ENCODE assay signal across 31 mouse cellular contexts in genomic region chr2:143983482-143983881, GRCm38 (mm10). TPM values are rescaled to one million over a fixed set of nuclear protein-coding genes. Genes with fewer than 3 reads are reported as not detected.
DNase-seq lines count a peak whose midpoint lies in the region; TF ChIP-seq lines count a peak whose summit lies in the region.
"Had no signal": no experiment of that assay in that cellular context is flagged by ENCODE, and none has a peak within 500 bp of the region (broad histone marks: within the 10 kb centered on the region; RNA-seq: fewer than 3 reads in every experiment).

No protein-coding gene starts in this region.

- WGBS in heart, adult 2 months = 46% methylated on average over 2 of the region's 2 CpGs

- no peaks in the 10 kb centered on the region for H3K27me3 ChIP-seq in heart, adult 2 months (ENCODE audit: control insufficient read depth, insufficient read depth, low read length)
- H3K27me3 ChIP-seq: embryonic facial prominence, embryonic 13.5 days; heart, embryonic 13.5 days; limb, embryonic 12.5 days; midbrain, embryonic 13.5 days; Patski had no signal

- H3K27ac ChIP-seq in heart, adult 2 months = no peak overlapping the region
- H3K27ac ChIP-seq: embryonic facial prominence, embryonic 13.5 days; heart, embryonic 13.5 days; limb, embryonic 12.5 days; liver, embryonic 14.5 days; midbrain, embryonic 13.5 days had no signal

- H3K4me1 ChIP-seq in heart, adult 2 months (ENCODE audit: control insufficient read depth, insufficient read depth, low read length) = peaks cover 17% of the 10 kb centered on the region
- H3K4me1 ChIP-seq: limb, embryonic 12.5 days; midbrain, embryonic 13.5 days had no signal

- peak in 1 of 2 experiments; percentile 20 for DNase-seq in heart, adult 2 months
- DNase-seq in heart, adult 8-10 months (ENCODE audit: low spot score) = no peak
- peak; percentile 16 for DNase-seq in thymus, postnatal 14 days
- no peak for DNase-seq in thymus, postnatal 10 days (ENCODE audit: low spot score in 2 of 2)
- peak; percentile 13 for DNase-seq in T-cell, adult 2 months (ENCODE audit: low spot score)
- DNase-seq in natural killer cell, adult 2 months (ENCODE audit: low spot score in 2 of 2) = peak; percentile 5 to 9
- no peak for DNase-seq in adrenal gland, postnatal 14 days
- DNase-seq in lung, postnatal 14 days = no peak
- DNase-seq: adrenal gland, postnatal 25 days; cerebellum, adult 11 months; gastrocnemius, postnatal 36 days; kidney, adult 9 months; kidney, postnatal 25 days; right cerebral cortex, postnatal 14 days; spleen, adult 18-20 months had no signal

- peaks cover 16% of the 10 kb centered on the region for H3K36me3 ChIP-seq in heart, adult 2 months (ENCODE audit: control insufficient read depth, insufficient read depth, low read length)
- H3K36me3 ChIP-seq: midbrain, embryonic 13.5 days had no signal

- TF ChIP-seq EP300 in heart, adult 2 months (IDR thresholded peaks at IDR 0.05; ENCODE audit: insufficient read depth, low read depth, low read length) = no peak

- no peak for TF ChIP-seq POLR2A in heart, adult 2 months (IDR thresholded peaks at IDR 0.05; ENCODE audit: insufficient read depth, low read depth, low read length)

- no peak overlapping the region for H3K4me3 ChIP-seq in heart, adult 2 months
- H3K4me3 ChIP-seq: embryonic facial prominence, embryonic 13.5 days; heart, embryonic 13.5 days; limb, embryonic 12.5 days; midbrain, embryonic 13.5 days; myocyte had no signal

- H3K9ac ChIP-seq in heart, adult 2 months (ENCODE audit: low read depth, low read length) = no peak overlapping the region
- H3K9ac ChIP-seq: embryonic facial prominence, embryonic 13.5 days; heart, embryonic 13.5 days; limb, embryonic 12.5 days; liver, embryonic 14.5 days; midbrain, embryonic 13.5 days had no signal

- TF ChIP-seq CTCF in heart, adult 2 months (IDR thresholded peaks at IDR 0.05) = peak; percentile 38

- H3K79me2 ChIP-seq in heart, adult 2 months (replicated peaks; ENCODE audit: control insufficient read depth, insufficient read depth, low read length) = 0 out of 2 replicates have a peak, but pooled peaks cover 4% of the 10 kb centered on the region

- intact Hi-C loops in heart, adult 2 months (cut with DNase I) = loop anchor here (5.0 to 10.0 kb wide), 2 partner anchors 234 to 301 kb away; no protein-coding TSS in a partner anchor

RNA-seq across cellular contexts. Expression of gene Rrbp1, which starts 27.6 kb away (rescaled TPM):
- 100 to 1,000 TPM; 106 to 117 TPM for total RNA-seq in heart, adult 2 months (2021)
- 47.2 and 65.1 TPM in 2 replicates for polyA plus RNA-seq in heart, adult 2 months (2012; rRNA removed)
- total RNA-seq in heart, adult 8-10 months (2022) = 100 to 1,000 TPM; 109 to 128 (median 115) TPM
- 174 and 205 TPM in 2 replicates for total RNA-seq in adrenal gland, postnatal 14 days (2021)

RNA-seq across cellular contexts. Expression of gene Banf2, which starts 49.4 kb away (rescaled TPM):
- not detected for total RNA-seq in heart, adult 2 months (2021)
- not detected in 2 replicates for polyA plus RNA-seq in heart, adult 2 months (2012; rRNA removed)
- not detected for total RNA-seq in heart, adult 8-10 months (2022)
- total RNA-seq in adrenal gland, postnatal 14 days (2021) = not detected in 2 replicates
- total RNA-seq: adrenal gland, postnatal 25 days; ES-E14; gastrocnemius, postnatal 36 days; left cerebral cortex, adult 8-10 months; megakaryocyte, adult 5-6 weeks; neutrophil, adult 5-6 weeks had no signal
- polyA plus RNA-seq: embryonic facial prominence, embryonic 13.5 days; forebrain, embryonic 14.5 days; heart, embryonic 13.5 days; hindbrain, embryonic 11.5 days; limb, embryonic 12.5 days; liver, embryonic 14.5 days; lung, embryonic 16.5 days; midbrain, embryonic 13.5 days; myocyte; Patski; stomach, embryonic 14.5 days; urinary bladder, adult 2 months had no signal

Comparison
In these comparisons a context has a peak if more than half of its experiments do, and no peak if none do; other contexts are left out.
1. DNase-seq: peak in thymus, postnatal 14 days (single experiment), T-cell, adult 2 months (single experiment) and natural killer cell, adult 2 months (2 of 2); none in heart, adult 8-10 months (single experiment), thymus, postnatal 10 days (0 of 2), adrenal gland, postnatal 14 days (single experiment) and lung, postnatal 14 days (single experiment).